Mouse (Mus musculus) intestine, postnatal 0 days (tissue): ENCODE results near the gene Fkbp1a. TPM values are rescaled to one million over a fixed set of nuclear protein-coding genes. Genes with fewer than 3 reads are reported as not detected.

Source experiments
- ATAC-seq: fragments of 200-750 bp; cut with Nextera tagmentation; 2 replicates; pipeline ENCODE4 v1.8.0; 2017; ENCODE audit warnings: mild to moderate bottlenecking, moderate TSS enrichment, moderate library complexity
- H3K27ac ChIP-seq: fragments of 300-500 bp; sonication (generic); 2 replicates; pipeline ENCODE4 v1.5.1; 2014; ENCODE audit warnings: mild to moderate bottlenecking, low read depth, low read length, moderate library complexity
- H3K27me3 ChIP-seq: fragments of 300-500 bp; sonication (generic); replicated peaks from 2 replicates; pipeline ENCODE4 v1.6.1; 2014; ENCODE audit warnings: low read length, mixed read lengths; ENCODE audit not compliant: control insufficient read depth, insufficient read depth
- H3K36me3 ChIP-seq: fragments of 300-500 bp; sonication (generic); 2 replicates; pipeline ENCODE4 v1.6.1; 2014; ENCODE audit warnings: mild to moderate bottlenecking, moderate library complexity; ENCODE audit not compliant: control insufficient read depth, insufficient read depth
- H3K4me1 ChIP-seq: fragments of 300-500 bp; sonication (generic); replicated peaks from 2 replicates; pipeline ENCODE4 v1.6.1; 2014; ENCODE audit warnings: antibody characterized with exemption, low read length, mixed read lengths; ENCODE audit not compliant: control insufficient read depth, insufficient read depth
- H3K4me2 ChIP-seq: fragments of 300-500 bp; sonication (generic); replicated peaks from 2 replicates; pipeline ENCODE4 v1.6.1; 2014; ENCODE audit warnings: low read depth, mild to moderate bottlenecking, moderate library complexity
- H3K4me3 ChIP-seq: fragments of 300-500 bp; sonication (generic); 2 replicates; pipeline ENCODE4 v1.5.1; 2014; ENCODE audit warnings: low read depth, low read length
- H3K9ac ChIP-seq: fragments of 300-500 bp; sonication (generic); 2 replicates; pipeline ENCODE4 v1.6.1; 2014; ENCODE audit warnings: mild to moderate bottlenecking, low read depth, low read length
- H3K9me3 ChIP-seq: fragments of 300-500 bp; sonication (generic); 2 replicates; pipeline ENCODE4 v1.6.1; 2016; ENCODE audit warnings: mixed run types; ENCODE audit not compliant: control insufficient read depth
- CTCF ChIP-seq: sonication (generic); IDR thresholded peaks from 2 replicates; pipeline ENCODE4 v1.5.1; 2016; ENCODE audit warnings: low read depth, mild to moderate bottlenecking, control low read depth, antibody characterized with exemption, moderate library complexity
- WGBS: fragments of 180-500 bp; shearing (Covaris S2); extraction: QIAGEN DNeasy Blood & Tissue Kit; methylation state at CpG from one replicate; pipeline ENCODE4 v1.1.7; 2014; 5-methylcytosine and 5-hydroxymethylcytosine counted together
- polyA plus RNA-seq: library from polyadenylated mRNA; unstranded; fragments of >200 nt; fragmentation: Nextera tagmentation; extraction: Ambion mirVana; gene quantifications from 2 replicates; pipeline ENCODE4 v1.2.1, GENCODE M21; 2015

The Fkbp1a gene
- polyA plus RNA-seq, 1 experiment from 2014 or later = 377 TPM

- Histone ChIP-seq H3K4me2 (no peak overlapping the region), H3K9ac (no peak overlapping the region), H3K4me3 (no peak overlapping the region), H3K27ac (no peak overlapping the region), H3K9me3 (no peaks in the 10 kb centered on the region), H3K4me1 (no peaks in the 10 kb centered on the region), H3K36me3 (peaks cover 17% of the 10 kb centered on the region), H3K27me3 (no peaks in the 10 kb centered on the region)
- WGBS = 51% methylated on average over 3 of the region's 3 CpGs
- no peak for TF ChIP-seq CTCF
- ATAC-seq = no peak
Measured at GRCm38 (mm10) chr2:151564986-151565385, 22.7 kb downstream of the Fkbp1a start.

- no peak for TF ChIP-seq CTCF
- no peak for ATAC-seq
Measured at GRCm38 (mm10) chr2:151566856-151567255, 24.6 kb downstream of the Fkbp1a start.

GRCm38 (mm10) chr2:151569452-151569851 lies 27.2 kb downstream of the Fkbp1a start:
- TF ChIP-seq CTCF = no peak
- WGBS = 82% methylated on average over 2 of the region's 2 CpGs
- H3K27me3 ChIP-seq = no peaks in the 10 kb centered on the region

More at GRCm38 (mm10) chr2:151566856-151567255, 24.6 kb downstream of the Fkbp1a start:
- no peaks in the 10 kb centered on the region for H3K4me1 ChIP-seq
- H3K27me3 ChIP-seq = no peaks in the 10 kb centered on the region
- H3K9me3 ChIP-seq = no peaks in the 10 kb centered on the region
- peaks cover under 1% of the 10 kb centered on the region; the same call in 1 of the 2 replicates for H3K36me3 ChIP-seq
- WGBS = 89% methylated on average over 6 of the region's 6 CpGs
- no peak overlapping the region for H3K27ac ChIP-seq
- no peak overlapping the region for H3K9ac ChIP-seq
- H3K4me3 ChIP-seq = no peak overlapping the region
- H3K4me2 ChIP-seq = no peak overlapping the region

GRCm38 (mm10) chr2:151571873-151572700 lies 29.8 kb downstream of the Fkbp1a start, which contains the start of gene Sdcbp2:
Sdcbp2 (plus strand) TSS chr2:151572622.
- H3K4me2 ChIP-seq = peak within 1 kb of the TSS; percentile 52
- 40% methylated on average over 17 of the region's 17 CpGs for WGBS
- H3K36me3 ChIP-seq = no peaks in the 10 kb centered on the region; the same call in 1 of the 2 replicates
- no peak within 1 kb of the TSS for H3K9ac ChIP-seq
- 0 out of 2 replicates have a peak within 1 kb of the TSS, but pooled peaks have one; percentile 4 for H3K4me3 ChIP-seq
- H3K27ac ChIP-seq = peak within 1 kb of the TSS; percentile 37
- ATAC-seq = peak; percentile 97
- no peaks in the 10 kb centered on the region for H3K27me3 ChIP-seq
- no peaks in the 10 kb centered on the region for H3K4me1 ChIP-seq
- TF ChIP-seq CTCF = no peak
- no peaks in the 10 kb centered on the region for H3K9me3 ChIP-seq

More at GRCm38 (mm10) chr2:151569452-151569851, 27.2 kb downstream of the Fkbp1a start:
- no peak overlapping the region for H3K4me3 ChIP-seq
- no peak overlapping the region for H3K4me2 ChIP-seq
- no peaks in the 10 kb centered on the region for H3K4me1 ChIP-seq
- H3K36me3 ChIP-seq = no peaks in the 10 kb centered on the region; the same call in 1 of the 2 replicates
- no peaks in the 10 kb centered on the region for H3K9me3 ChIP-seq
- no peak overlapping the region for H3K27ac ChIP-seq
- ATAC-seq = no peak
- H3K9ac ChIP-seq = no peak overlapping the region

GRCm38 (mm10) chr2:151573667-151574066 lies 31.4 kb downstream of the Fkbp1a start:
- Histone ChIP-seq H3K4me2 (no peak overlapping the region), H3K27ac (no peak overlapping the region), H3K9ac (no peak overlapping the region), H3K4me3 (no peak overlapping the region), H3K27me3 (no peaks in the 10 kb centered on the region), H3K4me1 (no peaks in the 10 kb centered on the region), H3K36me3 (no peaks in the 10 kb centered on the region), H3K9me3 (no peaks in the 10 kb centered on the region)
- 67% methylated on average over 3 of the region's 3 CpGs for WGBS
- no peak for TF ChIP-seq CTCF
- no peak for ATAC-seq

GRCm38 (mm10) chr2:151574607-151575006 lies 32.3 kb downstream of the Fkbp1a start:
- no peak overlapping the region for H3K9ac ChIP-seq
- H3K36me3 ChIP-seq = no peaks in the 10 kb centered on the region
- WGBS = 82% methylated on average over 5 of the region's 5 CpGs
- no peaks in the 10 kb centered on the region for H3K9me3 ChIP-seq
- ATAC-seq = no peak
- no peaks in the 10 kb centered on the region for H3K4me1 ChIP-seq
- no peak overlapping the region for H3K4me3 ChIP-seq
- no peak overlapping the region for H3K4me2 ChIP-seq
- no peak for TF ChIP-seq CTCF
- no peak overlapping the region for H3K27ac ChIP-seq
- H3K27me3 ChIP-seq = no peaks in the 10 kb centered on the region
